Mouse (Mus musculus) liver, embryonic 13.5 days (tissue): ENCODE data around the gene Pgpep1. TPM values are rescaled to one million over a fixed set of nuclear protein-coding genes. Genes with fewer than 3 reads are reported as not detected.

Experiments used
- ATAC-seq: fragments of 200-750 bp; cut with Nextera tagmentation; 2 replicates; pipeline ENCODE4 v1.8.0; 2017; ENCODE audit warnings: low read depth, mild to moderate bottlenecking, moderate number of reproducible peaks, moderate library complexity
- DNase-seq: peaks from one replicate; pipeline ENCODE4 v3.0.0; 2022
- H3K27ac ChIP-seq: fragments of 300-500 bp; sonication (generic); 2 replicates; pipeline ENCODE4 v1.5.1; 2015; ENCODE audit warnings: moderate library complexity, mild to moderate bottlenecking, inconsistent platforms
- H3K27me3 ChIP-seq: fragments of 300-500 bp; sonication (generic); 2 replicates; pipeline ENCODE4 v1.6.1; 2015; ENCODE audit warnings: mild to moderate bottlenecking, inconsistent platforms
- H3K36me3 ChIP-seq: fragments of 300-500 bp; sonication (generic); 2 replicates; pipeline ENCODE4 v1.6.1; 2015; ENCODE audit warnings: mild to moderate bottlenecking, inconsistent platforms
- H3K4me1 ChIP-seq: fragments of 300-500 bp; sonication (generic); replicated peaks from 2 replicates; pipeline ENCODE4 v1.6.1; 2015; ENCODE audit warnings: inconsistent platforms
- H3K4me2 ChIP-seq: fragments of 300-500 bp; sonication (generic); 2 replicates; pipeline ENCODE4 v1.6.1; 2015; ENCODE audit warnings: inconsistent platforms, mild to moderate bottlenecking, moderate library complexity
- H3K4me3 ChIP-seq: fragments of 300-500 bp; sonication (generic); replicated peaks from 2 replicates; pipeline ENCODE4 v1.5.1; 2015; ENCODE audit warnings: mild to moderate bottlenecking, inconsistent platforms
- H3K9ac ChIP-seq: fragments of 300-500 bp; sonication (generic); 2 replicates; pipeline ENCODE4 v1.6.1; 2015; ENCODE audit warnings: mild to moderate bottlenecking, inconsistent platforms
- H3K9me3 ChIP-seq: fragments of 300-500 bp; sonication (generic); replicated peaks from 2 replicates; pipeline ENCODE4 v1.6.1; 2016; ENCODE audit warnings: inconsistent platforms
- WGBS: fragments of 180-500 bp; shearing (Covaris S2); methylation state at CpG from one replicate; pipeline ENCODE4 v1.1.7; 2015; ENCODE audit not compliant: insufficient replicate concordance; 5-methylcytosine and 5-hydroxymethylcytosine counted together
- polyA plus RNA-seq: library from polyadenylated mRNA; unstranded; fragments of >200 nt; fragmentation: Nextera tagmentation; extraction: Ambion mirVana; gene quantifications from 2 replicates; pipeline ENCODE4 v1.2.1, GENCODE M21; 2015

The Pgpep1 gene
- polyA plus RNA-seq, 1 experiment from 2014 or later, result 17.9 TPM

DNA sequence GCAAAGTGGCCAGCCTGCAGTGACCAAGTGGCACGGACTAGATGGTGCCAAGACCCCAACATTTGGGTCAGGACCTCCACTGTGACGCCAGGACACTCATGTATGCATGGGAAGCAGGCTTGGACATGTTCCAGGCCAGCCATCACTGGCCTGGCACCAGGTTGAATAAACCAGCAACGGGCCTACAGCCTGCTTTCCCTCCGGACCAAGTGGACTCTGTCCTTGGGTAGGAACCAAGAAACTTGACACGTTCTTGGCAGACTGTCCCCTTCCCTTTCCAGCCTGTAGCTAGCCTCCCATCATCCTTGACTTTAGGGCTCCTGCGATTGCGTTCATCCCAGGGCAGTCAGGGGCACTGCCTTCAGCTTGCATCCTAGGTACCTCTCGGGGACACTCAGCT is 27.4 kb upstream of the Pgpep1 start:
- ATAC-seq (no peak), DNase-seq (no peak)
- H3K9me3 ChIP-seq, result no peaks in the 10 kb centered on the region
- no peak overlapping the region for H3K4me2 ChIP-seq
- H3K4me1 ChIP-seq, result peaks cover 16% of the 10 kb centered on the region
- H3K4me3 ChIP-seq, result no peak overlapping the region
- peaks cover 19% of the 10 kb centered on the region for H3K27me3 ChIP-seq
- H3K36me3 ChIP-seq, result no peaks in the 10 kb centered on the region
- WGBS, result 75% methylated on average over 8 of the region's 8 CpGs
- H3K27ac ChIP-seq, result no peak overlapping the region
- no peak overlapping the region for H3K9ac ChIP-seq

DNA sequence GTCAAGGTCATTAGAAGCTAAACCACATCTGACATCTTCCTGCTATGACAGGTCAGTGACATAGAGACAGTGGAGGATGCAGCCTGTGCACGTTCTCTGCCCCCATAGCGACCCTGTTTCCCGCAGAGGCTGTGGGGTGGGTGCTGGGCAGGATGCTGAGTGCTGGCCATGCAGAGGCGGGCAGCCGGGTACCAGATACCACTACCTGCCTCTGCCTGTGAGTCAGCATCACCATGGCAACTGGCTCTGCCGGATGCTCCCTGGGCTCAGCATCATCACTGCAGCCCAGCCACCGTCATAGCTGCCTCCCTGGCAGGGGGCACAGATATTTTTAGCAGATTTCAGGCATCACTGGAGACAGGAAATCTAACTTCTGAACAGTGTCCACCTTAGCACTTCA is 24.1 kb upstream of the Pgpep1 start:
- 55% methylated on average over 7 of the region's 7 CpGs for WGBS
- Histone ChIP-seq H3K9me3 (no peaks in the 10 kb centered on the region), H3K4me2 (no peak overlapping the region), H3K9ac (no peak overlapping the region), H3K27ac (no peak overlapping the region; the same call in 1 of the 2 replicates), H3K27me3 (peaks cover 16% of the 10 kb centered on the region), H3K4me1 (peaks cover 34% of the 10 kb centered on the region), H3K36me3 (peaks cover 11% of the 10 kb centered on the region), H3K4me3 (no peak overlapping the region)
- DNase-seq, result no peak
- no peak for ATAC-seq

DNA sequence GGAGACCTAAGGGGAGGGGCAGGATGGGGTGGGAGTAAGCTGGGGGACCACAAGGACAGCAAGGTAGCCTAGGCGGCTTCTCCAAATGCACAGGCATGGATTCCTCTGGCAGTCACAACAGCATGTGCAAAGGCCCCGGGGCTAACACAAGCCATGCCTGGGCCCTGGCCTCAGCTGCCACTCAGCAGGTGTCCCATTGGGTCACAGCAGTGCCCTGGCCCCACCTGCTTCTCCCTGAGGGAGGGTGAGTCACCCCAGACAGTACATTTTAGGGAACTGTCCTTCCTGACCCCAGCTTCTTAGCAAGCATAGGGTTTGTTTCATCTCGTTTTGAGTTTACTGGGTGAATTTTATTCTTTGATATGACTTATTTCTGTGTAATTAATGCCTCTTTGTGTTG is 22.5 kb upstream of the Pgpep1 start:
- H3K36me3 ChIP-seq, result peaks cover 27% of the 10 kb centered on the region
- DNase-seq, result no peak
- peaks cover 50% of the 10 kb centered on the region for H3K4me1 ChIP-seq
- H3K9me3 ChIP-seq, result no peaks in the 10 kb centered on the region
- peak overlapping the region; percentile 36; the same call in 1 of the 2 replicates for H3K4me2 ChIP-seq
- H3K9ac ChIP-seq, result peak overlapping the region; percentile 50
- no peak for ATAC-seq
- WGBS, result 61% methylated on average over 3 of the region's 3 CpGs
- peak overlapping the region; percentile 13; the same call in 1 of the 2 replicates for H3K27ac ChIP-seq
- H3K4me3 ChIP-seq, result no peak overlapping the region
- H3K27me3 ChIP-seq, result peaks cover 12% of the 10 kb centered on the region

DNA sequence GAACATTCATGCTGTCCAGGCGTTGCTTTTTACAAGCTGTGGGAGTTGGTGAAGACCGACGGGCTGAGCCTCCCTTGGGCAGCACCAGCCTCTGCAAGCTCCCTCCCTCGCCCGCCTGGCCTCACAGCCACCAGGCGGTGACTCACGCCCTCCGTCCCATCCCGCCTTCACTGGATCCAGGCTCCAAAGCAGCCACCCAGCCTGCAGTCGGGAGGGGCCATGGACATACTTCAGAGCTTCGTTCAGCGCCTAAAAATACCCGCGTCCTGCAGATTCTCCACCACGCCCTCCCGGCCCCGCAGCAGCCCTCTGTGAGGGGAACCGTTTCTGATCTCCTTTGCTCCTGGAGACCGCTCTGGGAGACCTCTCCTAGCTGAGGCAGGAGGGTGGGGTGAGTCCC is 22.0 kb upstream of the Pgpep1 start:
- DNase-seq (no peak), ATAC-seq (no peak)
- Histone ChIP-seq H3K4me3 (0 out of 2 replicates have a peak overlapping the region, but pooled peaks have one; percentile 6), H3K4me2 (peak overlapping the region; percentile 36), H3K4me1 (peaks cover 55% of the 10 kb centered on the region), H3K9me3 (no peaks in the 10 kb centered on the region), H3K27ac (peak overlapping the region; percentile 13; the same call in 1 of the 2 replicates), H3K36me3 (peaks cover 32% of the 10 kb centered on the region), H3K27me3 (peaks cover 12% of the 10 kb centered on the region), H3K9ac (peak overlapping the region; percentile 50)
- 11% methylated on average over 19 of the region's 19 CpGs for WGBS

DNA sequence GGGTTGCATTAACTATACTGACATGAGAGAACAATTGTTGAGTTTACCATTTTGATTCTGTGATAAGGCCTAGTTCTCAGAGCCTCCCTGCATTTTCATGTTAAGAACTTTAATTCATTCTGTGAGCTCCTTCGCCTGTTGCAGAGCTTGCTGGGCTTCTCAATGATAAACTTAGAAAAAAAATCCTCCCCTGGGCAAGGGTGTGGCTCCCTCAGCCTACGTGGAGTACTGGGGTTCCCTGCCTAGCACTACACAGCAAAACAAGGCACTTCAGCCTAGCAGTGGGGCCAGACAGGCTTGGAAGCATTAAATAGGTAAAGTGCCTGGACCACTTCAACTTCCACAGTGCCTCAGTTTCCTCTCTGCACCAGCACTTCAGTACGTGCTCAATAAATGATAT is 21.2 kb upstream of the Pgpep1 start:
- H3K4me1 ChIP-seq, result peaks cover 63% of the 10 kb centered on the region
- H3K4me2 ChIP-seq, result 0 out of 2 replicates have a peak overlapping the region, but pooled peaks have one; percentile 6
- no peak overlapping the region for H3K4me3 ChIP-seq
- ATAC-seq, result peak; percentile 41; the same call in 1 of the 2 replicates
- H3K27ac ChIP-seq, result peak overlapping the region; percentile 34; the same call in 1 of the 2 replicates
- WGBS, result 51% methylated on average over 3 of the region's 3 CpGs
- H3K27me3 ChIP-seq, result peaks cover 12% of the 10 kb centered on the region
- no peak for DNase-seq
- H3K9me3 ChIP-seq, result no peaks in the 10 kb centered on the region
- H3K9ac ChIP-seq, result no peak overlapping the region
- H3K36me3 ChIP-seq, result peaks cover 39% of the 10 kb centered on the region

DNA sequence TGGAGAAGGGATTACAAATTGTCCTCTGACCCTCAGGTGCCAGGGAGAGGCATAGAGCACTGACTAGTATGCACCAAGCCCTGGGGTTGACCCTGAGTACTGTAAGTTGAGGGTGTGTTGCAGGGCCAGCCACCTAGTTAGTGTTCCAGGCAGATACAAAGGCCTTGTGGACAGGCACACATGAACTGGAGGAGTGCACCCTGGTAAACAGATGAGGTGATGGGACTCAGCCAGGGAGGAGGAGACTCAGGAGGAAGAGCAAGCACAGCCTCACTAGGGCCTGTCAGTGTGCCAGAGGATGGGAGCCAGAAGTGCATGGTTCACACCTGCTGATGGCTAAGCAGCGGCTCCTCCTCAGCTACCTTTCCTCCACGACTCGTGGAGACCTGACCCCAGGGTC is 19.9 kb upstream of the Pgpep1 start:
- H3K4me1 ChIP-seq, result peaks cover 77% of the 10 kb centered on the region
- no peak for ATAC-seq
- H3K9me3 ChIP-seq, result no peaks in the 10 kb centered on the region
- WGBS, result 67% methylated on average over 3 of the region's 3 CpGs
- no peak for DNase-seq
- no peak overlapping the region for H3K9ac ChIP-seq
- H3K27me3 ChIP-seq, result peaks cover 9% of the 10 kb centered on the region
- H3K36me3 ChIP-seq, result peaks cover 44% of the 10 kb centered on the region
- H3K4me3 ChIP-seq, result no peak overlapping the region
- no peak overlapping the region for H3K4me2 ChIP-seq
- peak overlapping the region; percentile 32; the same call in 1 of the 2 replicates for H3K27ac ChIP-seq

DNA sequence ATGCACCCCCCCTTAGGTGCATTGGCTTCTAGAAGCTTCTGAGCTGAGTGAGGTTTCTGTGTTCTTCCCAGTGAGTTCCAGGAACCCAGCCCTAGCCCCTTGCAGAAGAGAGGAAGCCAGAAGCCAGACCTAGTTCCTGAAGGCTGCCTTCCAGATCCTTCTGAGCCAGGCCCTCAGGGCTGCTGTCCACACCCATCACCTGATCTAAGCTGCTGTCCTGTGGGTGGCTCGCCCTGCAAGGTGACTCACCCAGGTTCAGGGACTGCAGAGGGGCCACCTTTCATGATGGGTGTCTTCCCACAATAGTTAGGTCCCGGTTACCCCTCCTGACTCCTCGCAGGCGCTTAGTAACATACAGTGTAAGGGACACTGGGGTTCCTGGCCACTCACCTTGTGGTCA is 19.2 kb upstream of the Pgpep1 start:
- no peak for ATAC-seq
- peaks cover 83% of the 10 kb centered on the region for H3K4me1 ChIP-seq

DNA sequence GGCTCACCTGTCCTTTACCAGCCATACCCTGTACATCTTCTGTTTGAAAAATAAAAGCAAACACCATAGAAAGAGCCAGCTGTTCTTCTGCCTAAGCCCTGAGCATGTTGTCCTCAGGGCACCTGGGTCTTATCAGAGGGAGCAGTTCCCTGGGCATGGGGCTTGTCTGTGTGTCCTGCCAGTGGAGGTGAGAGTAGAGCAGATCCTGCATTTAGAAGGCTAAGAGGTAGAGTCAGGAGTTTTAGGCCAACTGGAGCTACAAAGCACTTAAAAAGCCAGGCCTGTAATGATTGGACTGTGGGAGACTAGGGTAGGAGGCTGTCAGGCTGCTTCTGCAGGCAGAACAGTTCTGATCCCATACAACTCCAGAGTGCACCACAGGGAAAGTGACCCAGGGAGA is 18.5 kb upstream of the Pgpep1 start:
- no peak overlapping the region for H3K4me2 ChIP-seq
- ATAC-seq (no peak), DNase-seq (no peak)
- H3K27ac ChIP-seq, result peak overlapping the region; percentile 80
- H3K4me3 ChIP-seq, result no peak overlapping the region
- peak overlapping the region; percentile 26; the same call in 1 of the 2 replicates for H3K9ac ChIP-seq
- H3K9me3 ChIP-seq, result no peaks in the 10 kb centered on the region
- peaks cover 44% of the 10 kb centered on the region for H3K36me3 ChIP-seq
- peaks cover 2% of the 10 kb centered on the region; the same call in 1 of the 2 replicates for H3K27me3 ChIP-seq
- H3K4me1 ChIP-seq, result peaks cover 90% of the 10 kb centered on the region

More for the DNA sequence above, 19.2 kb upstream of the Pgpep1 start:
- Histone ChIP-seq H3K36me3 (peaks cover 44% of the 10 kb centered on the region), H3K27ac (peak overlapping the region; percentile 35; the same call in 1 of the 2 replicates), H3K27me3 (peaks cover 6% of the 10 kb centered on the region; the same call in 1 of the 2 replicates), H3K9ac (no peak overlapping the region), H3K4me2 (no peak overlapping the region), H3K9me3 (no peaks in the 10 kb centered on the region), H3K4me3 (no peak overlapping the region)
- DNase-seq, result no peak
- WGBS, result 76% methylated on average over 4 of the region's 4 CpGs

DNA sequence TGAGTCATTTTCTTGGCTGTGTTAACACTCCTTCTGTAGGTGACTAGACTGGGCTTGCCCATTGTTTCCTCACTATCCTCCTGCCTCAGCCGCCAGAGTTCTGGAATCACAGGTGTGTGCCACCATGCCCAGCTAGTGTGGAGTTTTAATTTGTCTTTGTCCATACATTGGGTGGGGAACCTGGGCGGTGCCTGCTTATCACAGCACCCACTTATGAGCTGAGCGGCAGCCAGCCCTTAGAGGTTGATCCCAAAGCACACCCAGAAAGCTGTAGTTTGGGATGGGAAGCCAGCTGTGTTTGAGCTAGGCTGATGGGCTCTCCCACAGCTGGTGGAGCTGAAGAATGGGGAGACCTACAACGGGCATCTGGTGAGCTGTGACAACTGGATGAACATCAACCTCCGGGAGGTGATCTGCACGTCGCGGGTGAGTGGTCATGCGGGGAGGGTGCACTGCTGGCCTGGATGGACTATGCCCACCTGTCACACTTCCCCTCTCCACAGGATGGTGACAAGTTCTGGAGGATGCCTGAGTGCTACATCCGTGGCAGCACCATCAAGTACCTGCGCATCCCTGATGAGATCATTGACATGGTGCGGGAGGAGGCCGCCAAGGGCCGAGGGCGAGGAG is 17.4 kb upstream of the Pgpep1 start:
- Histone ChIP-seq H3K4me1 (peaks cover 91% of the 10 kb centered on the region), H3K27ac (peak overlapping the region; percentile 80)
- 81% methylated on average over 15 of the region's 15 CpGs for WGBS

DNA sequence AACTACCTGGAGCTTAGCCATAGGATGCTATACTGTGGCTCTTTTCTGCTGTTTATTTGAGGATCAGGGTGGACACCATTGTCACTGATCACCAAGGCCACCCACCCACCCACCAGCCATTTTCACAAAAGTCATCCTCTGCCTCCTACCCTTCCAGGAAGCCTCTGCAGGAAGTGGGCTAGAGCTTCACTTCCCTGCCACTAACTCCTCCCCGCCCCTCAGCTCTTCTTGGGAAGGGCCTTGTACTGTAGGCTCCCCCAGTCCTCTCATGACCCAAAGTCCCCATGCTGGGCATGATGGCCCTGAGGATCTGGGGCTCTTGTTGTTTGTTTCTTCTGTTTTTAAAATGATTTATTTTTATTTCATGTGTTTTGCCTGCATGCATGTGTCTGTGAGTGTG is 15.1 kb upstream of the Pgpep1 start:
- H3K4me1 ChIP-seq, result peaks cover 87% of the 10 kb centered on the region
- H3K27ac ChIP-seq, result peak overlapping the region; percentile 92
- no peaks in the 10 kb centered on the region for H3K27me3 ChIP-seq
- H3K9ac ChIP-seq, result peak overlapping the region; percentile 76
- H3K4me2 ChIP-seq, result peak overlapping the region; percentile 87; the same call in 1 of the 2 replicates
- H3K36me3 ChIP-seq, result peaks cover 43% of the 10 kb centered on the region
- H3K4me3 ChIP-seq, result no peak overlapping the region
- ATAC-seq (no peak), DNase-seq (no peak)
- 44% methylated on average over 1 of the region's 1 CpGs for WGBS
- H3K9me3 ChIP-seq, result no peaks in the 10 kb centered on the region

More for the DNA sequence above, 17.4 kb upstream of the Pgpep1 start:
- H3K27me3 ChIP-seq, result peaks cover 2% of the 10 kb centered on the region; the same call in 1 of the 2 replicates
- peak overlapping the region; percentile 27 for H3K4me3 ChIP-seq
- H3K4me2 ChIP-seq, result peak overlapping the region; percentile 57
- H3K9me3 ChIP-seq, result no peaks in the 10 kb centered on the region
- peak; percentile 10; the same call in 1 of the 2 replicates for ATAC-seq
- no peak for DNase-seq
- peaks cover 44% of the 10 kb centered on the region for H3K36me3 ChIP-seq
- H3K9ac ChIP-seq, result peak overlapping the region; percentile 59

DNA sequence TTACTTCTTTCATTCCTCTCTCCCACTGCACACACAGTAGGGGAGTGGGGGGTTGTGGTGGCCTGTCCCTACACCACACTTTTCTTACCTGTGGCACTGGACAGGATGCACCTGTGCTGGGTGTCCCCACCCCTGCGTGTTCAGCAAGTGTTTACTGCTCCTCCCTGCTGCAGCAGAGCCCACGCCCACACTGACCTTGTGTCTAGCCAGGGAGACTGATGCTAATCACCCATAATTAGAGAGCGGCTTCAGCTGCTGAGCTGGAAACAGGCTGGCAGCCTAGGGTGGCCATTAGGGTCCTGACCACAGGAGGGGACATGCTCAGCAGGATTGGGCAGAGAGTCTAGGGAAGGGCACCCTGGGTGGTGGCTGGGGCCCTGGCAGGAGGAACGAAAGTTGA is 14.5 kb upstream of the Pgpep1 start:
- Histone ChIP-seq H3K27me3 (no peaks in the 10 kb centered on the region), H3K36me3 (peaks cover 37% of the 10 kb centered on the region), H3K9ac (peak overlapping the region; percentile 76), H3K4me3 (peak overlapping the region; percentile 70), H3K27ac (peak overlapping the region; percentile 92), H3K4me2 (peak overlapping the region; percentile 87), H3K9me3 (no peaks in the 10 kb centered on the region), H3K4me1 (peaks cover 81% of the 10 kb centered on the region)
- no peak for DNase-seq
- WGBS, result 27% methylated on average over 4 of the region's 4 CpGs
- peak; percentile 6; the same call in 1 of the 2 replicates for ATAC-seq

DNA sequence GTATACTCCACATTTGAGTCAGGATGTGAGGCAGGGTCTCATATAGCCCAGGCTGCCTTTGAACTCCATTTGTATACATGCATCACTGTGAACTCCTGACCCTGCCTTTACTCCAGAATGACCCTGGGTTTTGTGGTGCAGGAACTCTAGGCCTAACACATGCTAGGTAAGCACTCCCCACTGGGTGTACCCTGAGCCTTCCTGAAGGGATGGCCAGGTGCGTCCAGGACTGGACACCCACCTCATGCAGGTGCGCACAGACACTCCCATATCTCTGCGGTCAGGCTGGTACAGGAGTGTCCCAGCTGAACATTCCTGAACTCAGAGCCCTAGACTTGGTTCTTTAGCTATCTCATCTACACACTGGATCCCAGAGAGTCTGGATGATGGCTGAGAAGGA is 13.9 kb upstream of the Pgpep1 start:
- Histone ChIP-seq H3K27me3 (no peaks in the 10 kb centered on the region), H3K27ac (peak overlapping the region; percentile 92), H3K36me3 (peaks cover 31% of the 10 kb centered on the region), H3K9ac (peak overlapping the region; percentile 76), H3K4me3 (peak overlapping the region; percentile 70), H3K9me3 (no peaks in the 10 kb centered on the region), H3K4me1 (peaks cover 75% of the 10 kb centered on the region), H3K4me2 (peak overlapping the region; percentile 87)
- DNase-seq (no peak), ATAC-seq (no peak)
- 68% methylated on average over 3 of the region's 3 CpGs for WGBS
